Mouse (Mus musculus) activated CD4-positive, CD25-positive, alpha-beta regulatory T cell (primary cell): Measurements from ENCODE around the gene Olfr578. TPM values are rescaled to one million over a fixed set of nuclear protein-coding genes. Genes with fewer than 3 reads are reported as not detected.

ENCODE experiments used
- polyA plus RNA-seq, 2 experiments: library from polyadenylated mRNA; unstranded; fragments of 100-300 nt; shearing (Covaris generic); gene quantifications; one replicate each; pipeline ENCODE4 v1.2.1; 2017

Gene Olfr578
- polyA plus RNA-seq = not detected

GRCm38 (mm10) chr7:102989224-102989623 lies at the start of gene Olfr578:
Olfr578 (minus strand) TSS chr7:102989324.

GRCm38 (mm10) chr7:103037724-103038123 lies 48.6 kb upstream of the Olfr578 start, which contains the start of gene Olfr582:
Olfr582 (plus strand) TSS chr7:103038024.

GRCm38 (mm10) chr7:102975843-102976242 lies 13.3 kb downstream of the Olfr578 start, which contains the start of gene Olfr577:
Olfr577 (minus strand) TSS chr7:102975943.

GRCm38 (mm10) chr7:102962360-102962759 lies 26.8 kb downstream of the Olfr578 start, which contains the start of gene Olfr576:
Olfr576 (plus strand) TSS chr7:102962660.

GRCm38 (mm10) chr7:102958593-102958992 lies 30.5 kb downstream of the Olfr578 start, which contains the start of gene Olfr575:
Olfr575 (minus strand) TSS chr7:102958775.

GRCm38 (mm10) chr7:102948167-102948566 lies 41.0 kb downstream of the Olfr578 start, which contains the start of gene Olfr574:
Olfr574 (plus strand) TSS chr7:102948467.

GRCm38 (mm10) chr7:102942475-102942874 lies 46.6 kb downstream of the Olfr578 start, which contains the start of gene Olfr573-ps1:
Olfr573-ps1 (minus strand) TSS chr7:102942575.

Other genes with a start within 250 kb of the Olfr578 start
- not detected for gene Olfr560, start 230.0 kb downstream of the Olfr578 start, polyA plus RNA-seq
- gene Olfr78, start 229.9 kb downstream of the Olfr578 start, polyA plus RNA-seq = under 1 TPM in 1 of 2 experiments, not detected in 1; 0.14 TPM
- not detected for gene Olfr561, start 218.1 kb downstream of the Olfr578 start, polyA plus RNA-seq
- gene Olfr564, start 185.8 kb downstream of the Olfr578 start, polyA plus RNA-seq = not detected
- not detected for gene Olfr566, start 130.6 kb downstream of the Olfr578 start, polyA plus RNA-seq
- gene Olfr568, start 112.2 kb downstream of the Olfr578 start, polyA plus RNA-seq = under 1 TPM in 1 of 2 experiments, not detected in 1; 0.29 TPM
- gene Olfr569, start 98.4 kb downstream of the Olfr578 start, polyA plus RNA-seq = under 1 TPM in 1 of 2 experiments, not detected in 1; 0.42 TPM
- under 1 TPM in 1 of 2 experiments, not detected in 1; 0.12 TPM for gene Olfr570, start 94.7 kb downstream of the Olfr578 start, polyA plus RNA-seq
- gene Olfr571, start 71.8 kb downstream of the Olfr578 start, polyA plus RNA-seq = not detected
- gene Olfr572, start 64.9 kb downstream of the Olfr578 start, polyA plus RNA-seq = not detected
- gene Olfr573-ps1, start 46.7 kb downstream of the Olfr578 start, polyA plus RNA-seq = under 1 TPM in 1 of 2 experiments, not detected in 1; 0.86 TPM
- not detected for gene Olfr574, start 40.9 kb downstream of the Olfr578 start, polyA plus RNA-seq
- not detected for gene Olfr575, start 30.5 kb downstream of the Olfr578 start, polyA plus RNA-seq
- gene Olfr576, start 26.7 kb downstream of the Olfr578 start, polyA plus RNA-seq = under 1 TPM in 1 of 2 experiments, not detected in 1; 0.25 TPM
- gene Olfr577, start 13.4 kb downstream of the Olfr578 start, polyA plus RNA-seq = under 1 TPM in 1 of 2 experiments, not detected in 1; 0.12 TPM
- not detected for gene Olfr582, start 48.7 kb upstream of the Olfr578 start, polyA plus RNA-seq
- gene Olfr583, start 62.0 kb upstream of the Olfr578 start, polyA plus RNA-seq = not detected
- under 1 TPM in 1 of 2 experiments, not detected in 1; 0.41 TPM for gene Olfr584, start 92.6 kb upstream of the Olfr578 start, polyA plus RNA-seq
- not detected for gene Olfr585, start 108.4 kb upstream of the Olfr578 start, polyA plus RNA-seq
- not detected for gene Olfr586, start 136.3 kb upstream of the Olfr578 start, polyA plus RNA-seq
- under 1 TPM in 1 of 2 experiments, not detected in 1; 0.04 TPM for gene Olfr588-ps1, start 151.6 kb upstream of the Olfr578 start, polyA plus RNA-seq
- not detected for gene Olfr589, start 167.0 kb upstream of the Olfr578 start, polyA plus RNA-seq
- not detected for gene Olfr591, start 189.0 kb upstream of the Olfr578 start, polyA plus RNA-seq
- under 1 TPM in 1 of 2 experiments, not detected in 1; 0.05 TPM for gene Olfr592, start 195.5 kb upstream of the Olfr578 start, polyA plus RNA-seq
- not detected for gene Olfr593, start 222.5 kb upstream of the Olfr578 start, polyA plus RNA-seq
- under 1 TPM in 1 of 2 experiments, not detected in 1; 0.36 TPM for gene Olfr594, start 227.7 kb upstream of the Olfr578 start, polyA plus RNA-seq